Mouse (Mus musculus) forebrain, postnatal 0 days (tissue): ENCODE measurements around the gene Gorasp1. TPM values are rescaled to one million over a fixed set of nuclear protein-coding genes. Genes with fewer than 3 reads are reported as not detected.

Experiments
- ATAC-seq: fragments of 200-750 bp; cut with Nextera tagmentation; 2 replicates; pipeline ENCODE4 v1.8.0; 2017; ENCODE audit warnings: mild to moderate bottlenecking, moderate library complexity
- DNase-seq: peaks from one replicate; pipeline ENCODE4 v3.0.0-alpha.2; 2015
- H3K27ac ChIP-seq: fragments of 300-500 bp; sonication (generic); 2 replicates; pipeline ENCODE4 v1.5.1; 2014; ENCODE audit warnings: low read depth, mild to moderate bottlenecking, antibody characterized with exemption, low read length, moderate library complexity, mixed read lengths
- H3K27me3 ChIP-seq: fragments of 300-500 bp; sonication (generic); 2 replicates; pipeline ENCODE4 v1.6.1; 2014; ENCODE audit warnings: mild to moderate bottlenecking, low read length, mixed read lengths; ENCODE audit not compliant: insufficient read depth
- H3K36me3 ChIP-seq: fragments of 300-500 bp; sonication (generic); 2 replicates; pipeline ENCODE4 v1.6.1; 2014; ENCODE audit warnings: mild to moderate bottlenecking, moderate library complexity; ENCODE audit not compliant: insufficient read depth
- H3K4me1 ChIP-seq: fragments of 300-500 bp; sonication (generic); 2 replicates; pipeline ENCODE4 v1.6.1; 2014; ENCODE audit warnings: antibody characterized with exemption; ENCODE audit not compliant: insufficient read depth
- H3K4me2 ChIP-seq: fragments of 300-500 bp; sonication (generic); 2 replicates; pipeline ENCODE4 v1.6.1; 2014; ENCODE audit warnings: low read depth, mild to moderate bottlenecking, moderate library complexity
- H3K4me3 ChIP-seq: fragments of 300-500 bp; sonication (generic); 2 replicates; pipeline ENCODE4 v1.5.1; 2014; ENCODE audit warnings: low read depth, low read length, mixed read lengths
- H3K9ac ChIP-seq: fragments of 300-500 bp; sonication (generic); 2 replicates; pipeline ENCODE4 v1.6.1; 2014; ENCODE audit warnings: mild to moderate bottlenecking
- H3K9me3 ChIP-seq: fragments of 300-500 bp; sonication (generic); 2 replicates; pipeline ENCODE4 v1.6.1; 2016; ENCODE audit warnings: low read length
- CTCF ChIP-seq: sonication (generic); IDR thresholded peaks from 2 replicates; pipeline ENCODE4 v1.5.1; 2016; ENCODE audit warnings: antibody characterized with exemption, control low read depth, low read depth
- WGBS: fragments of 180-500 bp; shearing (Covaris S2); extraction: QIAGEN DNeasy Blood & Tissue Kit; methylation state at CpG from one replicate; pipeline ENCODE4 v1.1.7; 2014; 5-methylcytosine and 5-hydroxymethylcytosine counted together
- polyA plus RNA-seq: library from polyadenylated mRNA; unstranded; fragments of >200 nt; fragmentation: Nextera tagmentation; extraction: Ambion mirVana; gene quantifications from 2 replicates; pipeline ENCODE4 v1.2.1, GENCODE M21; 2015
- total RNA-seq: library from RNA; depleted of rRNA; stranded (reverse); fragments of >200 nt; gene quantifications from 2 replicates; pipeline ENCODE4 v1.2.3, GENCODE M21; 2014

Gene Gorasp1
- total and polyA plus RNA-seq, 2 experiments from 2014 or later, result 24.0 to 27.9 TPM

DNA sequence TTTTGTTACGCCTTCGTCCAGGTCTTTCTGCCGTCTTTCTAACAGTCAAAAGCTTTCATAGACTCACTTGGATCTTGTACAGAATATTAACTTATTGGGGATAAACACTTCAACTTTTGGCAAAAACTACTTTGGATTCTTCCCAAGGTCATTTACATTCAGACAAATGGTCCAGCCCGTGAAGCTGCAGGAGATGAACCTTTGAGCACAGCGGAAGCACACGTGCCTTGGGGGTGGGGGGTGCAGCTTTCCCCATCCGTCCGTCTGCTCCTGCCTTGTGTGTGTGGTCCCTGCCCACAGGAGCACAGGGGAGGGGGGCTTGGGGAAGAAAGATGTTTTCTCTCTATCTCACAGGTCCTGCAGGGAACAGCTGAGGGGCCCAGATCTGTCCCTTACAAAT, 11.6 kb downstream of the Gorasp1 start:
- Histone ChIP-seq H3K9me3 (no peaks in the 10 kb centered on the region), H3K4me2 (no peak overlapping the region), H3K36me3 (peaks cover 83% of the 10 kb centered on the region), H3K4me3 (no peak overlapping the region), H3K9ac (no peak overlapping the region), H3K27ac (no peak overlapping the region), H3K27me3 (no peaks in the 10 kb centered on the region), H3K4me1 (no peaks in the 10 kb centered on the region)
- TF ChIP-seq CTCF, result no peak
- 65% methylated on average over 8 of the region's 8 CpGs for WGBS
- ATAC-seq (no peak), DNase-seq (no peak)

DNA sequence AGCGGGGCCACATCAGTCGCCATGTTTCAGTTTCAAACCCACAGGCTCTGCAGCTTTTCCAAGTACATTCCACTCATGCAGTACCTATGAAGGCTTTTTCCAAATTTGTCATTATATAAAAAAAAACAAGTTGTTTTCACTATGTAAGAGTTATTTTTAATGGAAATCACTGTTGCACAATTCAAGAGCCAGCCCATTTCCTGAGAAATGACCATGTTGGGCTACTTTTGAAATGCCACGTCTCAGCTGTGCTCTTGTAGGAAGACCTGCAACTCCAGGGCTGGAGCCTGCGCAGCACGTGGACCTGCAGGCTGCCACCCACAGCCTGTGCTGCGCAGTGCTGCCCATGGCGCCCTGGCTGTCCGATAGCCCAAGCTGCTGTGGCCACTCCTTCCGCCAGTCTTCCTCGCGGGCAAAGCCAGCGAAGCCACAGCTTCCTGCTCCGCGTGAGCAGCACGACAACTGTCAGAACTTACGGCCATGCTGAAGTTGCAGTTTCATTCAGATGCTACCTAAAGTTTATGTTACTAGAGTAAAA, 12.2 kb downstream of the Gorasp1 start:
- Histone ChIP-seq H3K27ac (no peak overlapping the region), H3K9me3 (no peaks in the 10 kb centered on the region), H3K9ac (no peak overlapping the region), H3K4me1 (no peaks in the 10 kb centered on the region), H3K27me3 (no peaks in the 10 kb centered on the region), H3K4me2 (no peak overlapping the region), H3K36me3 (peaks cover 88% of the 10 kb centered on the region), H3K4me3 (no peak overlapping the region)
- 92% methylated on average over 16 of the region's 16 CpGs for WGBS
- no peak for TF ChIP-seq CTCF
- no peak for ATAC-seq
- no peak for DNase-seq

DNA sequence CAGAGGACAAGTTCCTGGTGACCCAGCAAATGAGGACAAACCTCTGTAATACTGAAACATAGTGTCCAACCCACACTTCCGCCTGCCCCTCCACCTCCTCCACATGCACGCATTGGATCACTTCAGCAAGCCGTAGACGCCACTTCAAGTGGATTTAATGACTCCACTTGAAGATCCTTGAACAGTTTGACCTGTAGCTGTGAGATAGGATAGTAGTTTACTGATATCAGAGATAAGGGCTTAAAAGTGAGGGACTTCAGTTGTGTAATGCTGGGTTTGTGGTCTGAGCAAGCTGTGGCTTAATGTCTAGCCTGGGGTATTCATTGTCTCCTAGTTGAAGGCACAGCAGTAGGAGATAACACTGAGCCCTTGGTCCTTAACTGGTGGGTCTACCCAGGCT, 13.9 kb downstream of the Gorasp1 start:
- no peak overlapping the region for H3K4me3 ChIP-seq
- peaks cover 89% of the 10 kb centered on the region for H3K36me3 ChIP-seq
- H3K27ac ChIP-seq, result no peak overlapping the region
- H3K4me2 ChIP-seq, result no peak overlapping the region
- no peak for DNase-seq
- ATAC-seq, result no peak
- no peak overlapping the region for H3K9ac ChIP-seq
- no peak for TF ChIP-seq CTCF
- no peaks in the 10 kb centered on the region for H3K27me3 ChIP-seq
- no peaks in the 10 kb centered on the region for H3K9me3 ChIP-seq
- H3K4me1 ChIP-seq, result no peaks in the 10 kb centered on the region
- 89% methylated on average over 4 of the region's 4 CpGs for WGBS

DNA sequence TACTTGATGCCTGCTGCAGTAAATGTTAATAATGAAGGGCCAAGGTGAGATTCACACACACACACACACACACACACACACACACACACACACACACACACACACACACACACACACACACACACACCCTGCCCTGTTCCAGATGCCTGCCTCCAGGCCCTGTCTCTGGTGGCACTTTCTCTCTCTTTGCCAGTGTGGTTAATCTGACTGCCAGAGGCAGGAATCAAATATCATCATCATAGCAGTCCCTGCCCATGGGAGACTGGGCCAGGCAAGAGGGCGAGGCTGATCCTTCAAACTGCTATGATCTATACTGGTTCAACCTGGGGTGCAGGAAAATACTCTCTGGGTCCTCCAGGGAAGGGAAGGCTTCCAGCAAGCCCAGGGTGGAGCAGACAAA, 17.5 kb downstream of the Gorasp1 start:
- Histone ChIP-seq H3K9ac (no peak overlapping the region), H3K27me3 (no peaks in the 10 kb centered on the region), H3K4me3 (no peak overlapping the region), H3K9me3 (no peaks in the 10 kb centered on the region), H3K36me3 (peaks cover 87% of the 10 kb centered on the region), H3K4me2 (no peak overlapping the region), H3K4me1 (no peaks in the 10 kb centered on the region), H3K27ac (no peak overlapping the region)
- ATAC-seq, result no peak
- no peak for DNase-seq
- WGBS, result 96% methylated on average over 1 of the region's 1 CpGs
- no peak for TF ChIP-seq CTCF

DNA sequence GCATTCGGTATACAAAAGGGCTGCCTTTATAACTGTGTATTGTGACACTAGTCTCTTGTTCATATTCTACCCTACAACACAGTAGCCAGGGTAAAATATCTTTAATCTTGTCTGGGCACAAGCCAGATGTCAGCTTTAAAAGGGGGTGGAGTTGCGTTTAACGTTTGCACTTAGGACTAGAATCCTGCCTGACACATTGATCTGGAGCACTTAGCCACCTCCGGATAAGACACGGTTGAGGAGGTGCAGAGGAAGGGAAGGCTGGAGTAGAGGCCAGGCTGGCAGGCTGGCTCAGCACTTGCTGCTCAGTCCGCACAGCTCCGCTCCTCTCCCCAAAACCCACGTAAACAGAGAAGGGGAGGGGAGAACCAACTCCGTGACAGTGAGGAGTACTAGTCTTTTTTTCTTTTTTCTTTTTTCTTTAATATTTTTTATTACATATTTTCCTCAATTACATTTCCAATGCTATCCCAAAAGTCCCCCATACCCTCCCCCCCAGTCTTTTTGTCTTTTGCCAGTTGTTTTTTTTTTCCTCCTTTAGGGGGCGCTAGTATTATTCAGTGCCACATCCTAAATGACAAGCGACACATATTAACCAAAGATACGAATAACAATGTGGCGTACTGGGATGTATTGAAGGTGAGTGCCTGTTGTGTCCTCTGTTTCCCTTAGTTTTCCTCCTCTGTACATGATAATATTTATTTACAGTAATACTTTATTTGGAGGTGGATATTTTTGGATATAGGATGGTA, 24.1 kb downstream of the Gorasp1 start:
- no peak overlapping the region for H3K4me2 ChIP-seq
- ATAC-seq (no peak), DNase-seq (peak; percentile 18)
- H3K36me3 ChIP-seq, result peaks cover 94% of the 10 kb centered on the region
- H3K27ac ChIP-seq, result no peak overlapping the region
- TF ChIP-seq CTCF, result peak; percentile 48
- no peaks in the 10 kb centered on the region for H3K4me1 ChIP-seq
- WGBS, result 77% methylated on average over 13 of the region's 13 CpGs
- H3K9ac ChIP-seq, result no peak overlapping the region
- H3K9me3 ChIP-seq, result no peaks in the 10 kb centered on the region
- H3K27me3 ChIP-seq, result no peaks in the 10 kb centered on the region
- H3K4me3 ChIP-seq, result no peak overlapping the region

DNA sequence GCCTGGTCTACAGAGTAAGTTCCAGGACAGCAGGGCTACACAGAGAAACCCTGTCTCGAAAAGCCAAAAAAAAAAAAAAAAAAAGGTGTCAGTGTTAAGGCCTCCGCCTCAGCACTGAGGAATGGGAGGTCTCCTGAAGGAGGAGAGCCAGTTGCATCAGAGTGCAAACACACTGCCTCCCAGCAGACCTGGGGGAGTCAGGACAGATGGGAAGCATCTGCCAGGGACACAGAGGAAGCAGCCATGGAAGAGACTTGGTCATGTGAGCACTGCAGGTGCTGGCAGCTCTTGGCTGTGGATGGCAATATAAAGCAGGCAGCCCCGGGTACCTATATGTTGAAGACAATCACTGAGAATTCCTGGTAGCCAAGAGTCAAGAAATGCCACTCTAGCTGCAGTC, 27.4 kb downstream of the Gorasp1 start:
- no peak overlapping the region for H3K27ac ChIP-seq
- H3K9me3 ChIP-seq, result no peaks in the 10 kb centered on the region
- H3K27me3 ChIP-seq, result no peaks in the 10 kb centered on the region
- H3K9ac ChIP-seq, result no peak overlapping the region
- DNase-seq, result no peak
- no peak overlapping the region for H3K4me3 ChIP-seq
- H3K4me2 ChIP-seq, result no peak overlapping the region
- H3K4me1 ChIP-seq, result no peaks in the 10 kb centered on the region
- no peak for TF ChIP-seq CTCF
- WGBS, result 88% methylated on average over 2 of the region's 3 CpGs
- no peak for ATAC-seq
- H3K36me3 ChIP-seq, result peaks cover 94% of the 10 kb centered on the region

DNA sequence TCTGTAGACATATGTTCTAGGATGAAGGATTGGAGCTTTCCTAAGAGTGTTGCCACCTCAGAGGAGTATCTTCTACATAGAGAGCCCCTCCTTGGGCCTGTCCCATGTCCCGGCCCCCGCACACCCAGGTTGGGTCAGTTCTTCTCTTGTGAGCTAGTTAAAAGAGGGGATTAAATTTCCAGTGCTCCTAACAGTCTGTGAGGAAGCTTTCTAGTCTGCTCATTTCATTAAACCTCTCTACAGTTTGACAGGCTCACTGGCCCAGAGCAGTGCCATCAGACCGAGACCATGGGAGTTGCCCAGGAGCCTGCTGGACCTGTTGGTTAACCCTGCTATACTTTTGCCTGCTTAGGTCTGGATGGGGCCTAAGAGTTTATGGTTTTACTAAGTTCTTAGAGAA, 28.7 kb downstream of the Gorasp1 start:
- Histone ChIP-seq H3K27ac (no peak overlapping the region), H3K4me1 (no peaks in the 10 kb centered on the region), H3K9ac (no peak overlapping the region), H3K4me3 (no peak overlapping the region), H3K27me3 (no peaks in the 10 kb centered on the region), H3K9me3 (no peaks in the 10 kb centered on the region), H3K4me2 (no peak overlapping the region), H3K36me3 (peaks cover 94% of the 10 kb centered on the region)
- ATAC-seq, result no peak
- DNase-seq, result no peak
- 94% methylated on average over 3 of the region's 3 CpGs for WGBS
- no peak for TF ChIP-seq CTCF
